Mouse (Mus musculus): ENCODE results near the gene Malrd1. TPM values are rescaled to one million over a fixed set of nuclear protein-coding genes. Genes with fewer than 3 reads are reported as not detected.
A peak's percentile ranks its signal among the peaks of the same experiment; 100 is the strongest.
"Not testable (repeated sequence)": the region's sequence is repeated elsewhere in the genome, so short reads cannot be mapped to it uniquely, and the experiment has no call there.

The Malrd1 gene
- not detected in 2 replicates for total RNA-seq (2014; fragmentation: Nextera tagmentation)
- total RNA-seq (2017), result not detected in 2 replicates

DNA sequence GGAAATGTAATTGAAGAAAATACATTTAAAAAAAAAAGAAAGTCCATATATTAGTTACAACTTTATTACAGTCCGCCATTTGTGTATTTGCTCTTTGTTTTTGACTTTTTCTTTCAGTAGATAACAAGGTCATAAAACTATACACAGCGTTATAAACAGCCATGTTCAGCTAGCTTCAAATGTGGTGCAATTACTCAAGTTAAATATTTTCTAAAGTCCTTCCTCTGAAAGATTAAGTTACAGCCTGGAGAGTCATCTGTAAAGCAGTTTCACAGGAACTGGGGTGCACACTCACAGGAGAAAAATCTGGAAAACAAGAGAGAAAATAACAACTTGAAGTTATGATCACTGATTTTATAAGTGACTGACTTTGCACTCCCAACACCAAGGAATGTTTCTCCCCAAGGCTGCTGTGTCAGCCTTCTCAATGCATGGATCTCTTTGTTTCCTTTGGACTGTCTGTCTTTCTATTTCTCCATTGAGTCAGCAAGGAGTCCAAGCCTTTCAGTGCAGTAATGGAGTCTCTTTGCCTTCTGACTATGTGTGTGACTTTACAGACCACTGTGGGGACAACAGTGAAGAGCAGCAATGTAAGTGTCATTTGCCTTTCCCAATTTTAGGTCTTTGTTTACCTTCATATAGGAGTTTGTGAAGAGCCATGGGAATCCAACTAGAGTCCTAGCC lies at the start of gene Malrd1:
Malrd1 (plus strand) TSS at position 239 of the 684 bp plus-strand sequence.
- ATAC-seq (replicated peaks; ENCODE audit: poor library complexity, severe bottlenecking), result no peak

DNA sequence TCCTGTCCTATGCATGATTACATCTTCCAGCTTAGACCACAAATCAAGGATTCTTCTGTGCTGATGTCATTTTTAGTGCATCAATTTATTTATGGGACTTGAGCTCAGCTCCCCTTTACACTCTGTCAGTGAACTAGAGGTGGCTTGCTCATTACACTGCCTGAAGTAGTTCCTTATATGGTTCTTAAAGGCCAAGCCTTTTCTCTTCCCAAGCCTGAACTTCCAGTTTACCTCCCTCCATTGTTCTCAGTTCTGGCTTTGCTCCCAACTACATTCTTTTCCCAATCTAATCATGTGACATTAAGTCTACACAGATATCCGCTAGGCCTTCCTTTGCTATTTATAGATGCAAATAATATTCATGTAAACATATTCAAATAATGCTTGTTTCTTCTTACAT lies 12.4 kb downstream of the Malrd1 start:
- ATAC-seq (replicated peaks; ENCODE audit: poor library complexity, severe bottlenecking), result no peak

GRCm38 (mm10) chr2:15613327-15613948 lies 87.2 kb downstream of the Malrd1 start:
- no peak for ATAC-seq (replicated peaks; ENCODE audit: poor library complexity, severe bottlenecking)

GRCm38 (mm10) chr2:15614026-15614425 lies 87.7 kb downstream of the Malrd1 start:
- ATAC-seq (replicated peaks; ENCODE audit: poor library complexity, severe bottlenecking), result no peak

- ATAC-seq (replicated peaks; ENCODE audit: poor library complexity, severe bottlenecking), result no peak
Measured at GRCm38 (mm10) chr2:15635761-15636160, 109.5 kb downstream of the Malrd1 start.

GRCm38 (mm10) chr2:15643864-15644263 lies 117.6 kb downstream of the Malrd1 start:
- ATAC-seq (replicated peaks; ENCODE audit: poor library complexity, severe bottlenecking), result no peak

DNA sequence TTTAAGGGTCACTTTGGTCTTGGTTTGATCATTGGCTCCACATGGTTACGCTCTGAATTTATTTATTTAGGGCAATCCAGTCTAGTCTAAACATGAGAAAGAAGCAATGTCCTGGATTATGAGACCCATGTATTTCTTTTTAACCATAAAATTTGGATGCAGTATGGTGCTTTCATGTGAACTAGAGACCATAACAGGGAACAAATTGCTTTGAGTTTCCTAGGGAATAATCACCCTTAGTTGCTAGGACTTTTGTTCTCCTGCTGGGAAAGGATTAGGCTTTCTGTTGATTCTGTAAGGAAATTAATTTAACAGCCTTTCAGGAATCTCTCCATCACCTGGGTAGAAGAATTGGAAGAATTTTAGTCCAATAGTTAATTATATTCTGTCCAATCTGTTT lies 130.1 kb downstream of the Malrd1 start:
- ATAC-seq (replicated peaks; ENCODE audit: poor library complexity, severe bottlenecking), result no peak

- ATAC-seq (replicated peaks; ENCODE audit: poor library complexity, severe bottlenecking), result no peak
Measured at GRCm38 (mm10) chr2:15702977-15703376, 176.7 kb downstream of the Malrd1 start.

GRCm38 (mm10) chr2:15740945-15741344 lies 214.7 kb downstream of the Malrd1 start:
- ATAC-seq (replicated peaks; ENCODE audit: poor library complexity, severe bottlenecking), result no peak

- no peak for ATAC-seq (replicated peaks; ENCODE audit: poor library complexity, severe bottlenecking)
Measured at GRCm38 (mm10) chr2:15744979-15745688, 218.9 kb downstream of the Malrd1 start.

- ATAC-seq (replicated peaks; ENCODE audit: poor library complexity, severe bottlenecking), result no peak
Measured at GRCm38 (mm10) chr2:15784818-15785217, 258.5 kb downstream of the Malrd1 start.

GRCm38 (mm10) chr2:15815724-15816123 lies 289.4 kb downstream of the Malrd1 start:
- ATAC-seq (replicated peaks; ENCODE audit: poor library complexity, severe bottlenecking), result no peak

DNA sequence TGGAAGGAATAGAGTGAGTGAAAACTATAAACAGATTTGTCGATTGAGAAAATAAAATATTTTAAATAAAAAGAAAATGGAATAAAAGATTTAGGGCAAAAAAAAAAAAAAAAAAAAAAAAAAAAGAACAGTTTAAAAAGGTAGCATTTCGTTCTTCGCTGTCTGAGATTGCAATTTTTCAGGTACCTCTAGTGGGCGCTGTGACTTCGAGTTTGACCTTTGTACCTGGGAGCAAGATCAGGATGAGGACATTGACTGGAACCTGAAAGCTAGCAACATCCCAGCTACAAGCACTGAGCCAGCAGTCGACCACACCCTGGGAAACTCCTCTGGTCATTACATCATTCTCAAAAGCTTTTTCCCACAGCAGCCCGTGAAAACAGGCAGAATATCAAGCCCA lies 343.1 kb downstream of the Malrd1 start:
- no peak for ATAC-seq (replicated peaks; ENCODE audit: poor library complexity, severe bottlenecking)

DNA sequence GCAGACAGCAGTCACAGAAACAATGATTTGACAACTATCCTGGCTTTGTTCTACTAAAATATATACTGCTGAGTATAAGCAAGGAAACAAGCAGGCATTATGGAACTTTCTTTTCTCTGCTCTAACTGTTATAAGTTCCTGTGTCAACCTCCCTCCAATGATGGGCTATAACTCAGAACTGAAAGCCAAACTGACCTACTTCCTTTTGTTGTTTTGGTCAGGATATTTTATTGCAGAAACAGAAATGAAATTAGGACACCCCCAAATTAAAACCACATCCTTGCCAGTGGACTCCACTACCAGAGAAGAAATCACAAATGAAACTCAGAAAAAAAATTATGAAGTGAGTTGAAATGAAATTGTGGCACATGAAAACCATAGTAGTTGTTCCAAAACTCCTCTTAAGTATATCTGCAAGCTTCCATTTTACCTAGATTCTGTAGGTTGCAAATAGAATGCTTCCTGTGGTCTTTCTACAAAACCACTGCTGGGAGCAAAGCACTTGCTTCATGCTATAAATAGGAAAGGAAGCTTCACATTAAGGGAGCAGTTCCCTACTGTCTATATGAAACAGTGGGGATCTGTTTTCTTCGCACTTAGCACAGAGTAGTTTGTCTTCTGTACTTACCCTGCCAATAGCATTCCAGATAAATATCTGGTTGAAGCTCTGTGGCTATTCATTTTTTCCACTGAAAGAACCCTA lies 367.3 kb downstream of the Malrd1 start:
- peak; percentile 74 for ATAC-seq (replicated peaks; ENCODE audit: poor library complexity, severe bottlenecking)

GRCm38 (mm10) chr2:15925432-15925831 lies 399.2 kb downstream of the Malrd1 start:
- ATAC-seq (replicated peaks; ENCODE audit: poor library complexity, severe bottlenecking), result no peak

DNA sequence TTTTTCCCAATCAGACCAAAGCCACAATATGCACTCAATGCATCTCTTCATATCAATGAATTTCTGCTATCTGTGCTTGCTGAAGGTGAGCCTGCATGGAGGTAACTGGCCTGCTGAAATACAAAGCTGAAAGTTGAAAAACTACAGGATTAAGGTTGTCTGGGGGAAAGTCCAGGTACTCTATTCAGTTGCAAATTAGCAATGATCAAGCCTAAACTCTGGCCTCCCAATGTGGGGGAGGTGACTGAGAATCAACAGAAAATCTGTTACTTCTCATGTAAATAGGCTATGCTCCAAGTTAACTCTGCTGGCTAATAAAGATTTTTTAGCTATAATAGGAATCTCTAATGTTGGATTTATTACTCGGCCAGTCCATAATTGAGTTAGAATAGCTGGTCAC lies 399.8 kb downstream of the Malrd1 start:
- ATAC-seq (replicated peaks; ENCODE audit: poor library complexity, severe bottlenecking), result no peak

DNA sequence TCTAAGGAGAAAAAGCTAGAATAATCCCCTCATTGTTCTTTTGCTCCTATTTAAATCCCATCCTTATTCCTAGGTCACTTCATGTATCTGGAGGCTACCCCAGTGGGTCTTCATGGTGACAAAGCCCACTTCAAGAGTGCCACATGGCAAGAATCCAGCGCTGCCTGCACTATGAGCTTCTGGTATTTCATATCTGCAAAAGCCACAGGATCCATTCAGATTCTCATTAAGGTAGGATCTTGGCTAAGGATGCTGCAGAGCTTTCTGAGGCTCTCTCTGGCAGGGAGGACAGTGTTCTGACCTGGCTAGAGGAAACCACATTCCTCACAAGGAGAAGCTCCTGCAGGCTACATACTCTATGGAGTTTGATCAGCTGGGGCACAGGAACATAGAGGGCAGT lies 405.2 kb downstream of the Malrd1 start:
- ATAC-seq (replicated peaks; ENCODE audit: poor library complexity, severe bottlenecking), result no peak

DNA sequence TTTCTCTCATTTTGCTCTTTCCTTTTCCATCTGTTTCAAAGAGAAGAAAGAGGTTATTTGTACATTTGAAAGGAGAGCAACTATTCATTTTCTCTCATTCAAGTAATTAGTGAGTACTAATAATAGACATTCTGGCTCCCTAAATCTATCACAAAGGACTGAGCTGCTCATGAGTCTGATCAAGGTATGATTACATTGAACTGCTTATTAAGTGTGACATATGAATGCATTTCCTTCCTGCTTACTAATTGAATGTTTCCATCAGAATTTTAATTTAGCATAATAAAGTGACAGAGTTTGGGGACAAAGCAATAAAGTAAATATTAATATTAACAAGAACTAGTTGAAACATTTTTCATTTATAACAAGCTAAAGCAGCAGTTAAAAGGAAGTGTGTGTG lies 405.6 kb downstream of the Malrd1 start:
- ATAC-seq (replicated peaks; ENCODE audit: poor library complexity, severe bottlenecking), result no peak

DNA sequence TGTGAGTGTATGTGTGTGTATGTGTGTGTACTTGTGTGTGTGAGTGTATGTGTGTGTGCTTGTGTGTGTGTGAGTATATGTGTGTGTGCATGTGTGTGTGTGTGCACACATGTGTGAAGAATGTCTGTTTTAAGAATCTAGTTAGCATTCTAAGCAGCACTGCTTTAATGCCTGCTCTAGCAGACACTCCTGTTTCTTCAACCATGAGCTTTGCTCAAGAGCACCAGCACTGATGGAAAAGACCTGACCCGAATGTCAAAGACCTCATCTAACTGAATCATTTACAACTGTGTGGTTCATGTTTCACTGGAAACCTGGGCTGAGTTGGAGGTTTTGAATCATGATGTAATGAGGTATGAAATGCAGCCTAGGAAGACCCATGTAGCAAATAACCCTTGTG lies 406.1 kb downstream of the Malrd1 start:
- ATAC-seq (replicated peaks; ENCODE audit: poor library complexity, severe bottlenecking), result no peak

DNA sequence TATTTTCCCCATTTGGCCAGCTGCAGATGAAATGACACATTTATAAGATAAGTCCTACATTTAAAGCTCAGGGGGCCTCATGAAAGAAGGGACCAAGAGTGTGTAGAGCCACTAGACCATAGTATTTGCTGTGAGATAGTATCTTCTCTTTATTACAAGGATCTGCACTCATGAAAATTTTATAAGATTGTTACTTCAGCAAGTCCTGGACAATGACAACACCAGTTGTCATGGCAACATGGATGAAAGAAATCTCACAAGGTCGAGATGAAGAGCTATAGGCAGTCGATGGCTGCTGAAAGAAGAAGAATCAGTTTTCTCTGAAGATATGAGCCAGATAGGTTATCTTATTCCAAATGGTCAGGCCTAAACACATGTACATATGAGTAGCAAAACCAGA lies 476.6 kb downstream of the Malrd1 start:
- no peak for ATAC-seq (replicated peaks; ENCODE audit: poor library complexity, severe bottlenecking)

DNA sequence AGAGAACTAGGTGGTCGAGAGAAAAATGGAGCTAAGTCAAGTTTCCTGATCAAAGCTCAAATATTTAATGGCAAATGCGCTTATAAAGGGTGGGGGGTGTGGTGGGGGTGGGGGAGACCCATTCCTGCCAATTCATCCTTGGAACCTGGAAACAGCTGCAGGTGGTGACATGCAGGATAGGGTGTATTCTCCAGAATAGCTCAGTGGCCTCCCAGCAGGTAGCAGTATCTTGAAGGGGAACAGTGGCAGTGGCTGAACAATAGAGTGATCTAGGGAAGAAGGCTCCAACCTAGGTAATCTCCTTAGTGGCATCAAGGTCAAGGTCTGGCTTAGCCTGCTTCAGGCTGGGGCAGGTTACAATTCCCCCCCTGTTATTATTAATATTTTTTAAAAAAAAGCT lies 490.8 kb downstream of the Malrd1 start:
- not testable (repeated sequence) for ATAC-seq (replicated peaks; ENCODE audit: poor library complexity, severe bottlenecking)

Measured in granulocyte monocyte progenitor cell, adult 5-6 weeks (primary cell).